Mouse (Mus musculus) olfactory bulb, adult 2 months (tissue): ENCODE measurements at regions not wholly inside any gene's neighbourhood (a gene's known extent, or its start where the extent isn't known, plus 50 kb on each side); places are given as distances from the start of the nearest gene placed in this dataset.

Experiments used
- CTCF ChIP-seq: fragments of 200-500 bp; IDR thresholded peaks from 2 replicates; pipeline ENCODE4 v1.5.1; 2012; ENCODE audit warnings: low read depth, mild to moderate bottlenecking, low read length, moderate library complexity; ENCODE audit not compliant: insufficient read depth
- POLR2A ChIP-seq: fragments of 200-500 bp; IDR thresholded peaks from 2 replicates; pipeline ENCODE4 v1.6.1; 2012; ENCODE audit warnings: mild to moderate bottlenecking, low read depth, low read length, moderate library complexity; ENCODE audit not compliant: insufficient read depth

DNA sequence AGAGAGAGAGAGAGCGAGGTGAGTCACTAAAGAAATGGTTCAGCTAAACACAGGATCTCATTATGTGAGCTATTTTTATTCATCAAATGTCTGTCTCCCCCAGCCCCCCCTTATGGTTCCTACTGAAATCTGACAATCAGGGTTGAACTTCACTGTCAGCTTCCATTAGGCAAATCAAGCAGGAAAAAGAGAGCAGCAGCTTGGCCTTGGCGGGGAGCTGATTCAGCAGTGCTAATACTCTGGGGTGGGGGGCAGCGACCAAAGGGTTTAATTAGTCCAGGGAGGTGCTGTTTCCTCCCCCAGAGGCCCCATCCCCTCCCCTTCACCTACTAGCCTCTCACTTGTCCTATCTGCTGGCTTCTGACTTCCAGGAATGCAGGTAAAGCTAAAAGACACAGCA is 649.6 kb upstream of the Castor2 start:
- TF ChIP-seq CTCF (no peak), POLR2A (no peak)
